Comparison of ENCODE assay signal across 10 mouse cellular contexts in genomic region chr7:35988449-35989109, GRCm38 (mm10).
DNase-seq lines count a peak whose midpoint lies in the region; ATAC-seq and TF ChIP-seq lines count a peak whose summit lies in the region.
"Had no signal": no experiment of that assay in that cellular context is flagged by ENCODE, and none has a peak within 500 bp of the region (broad histone marks: within the 10 kb centered on the region; RNA-seq: fewer than 3 reads in every experiment).

No protein-coding gene starts in this region.

- H3K4me3 ChIP-seq in cerebellum, adult 2 months (replicated peaks; ENCODE audit: insufficient read depth, low read depth, low read length), result no peak overlapping the region
- H3K4me3 ChIP-seq: midbrain, embryonic 12.5 days had no signal

- no peaks in the 10 kb centered on the region for H3K27me3 ChIP-seq in cerebellum, adult 2 months (ENCODE audit: control insufficient read depth, insufficient read depth, low read length)
- H3K27me3 ChIP-seq: midbrain, embryonic 12.5 days had no signal

- 33% methylated on average over 13 of the region's 13 CpGs for WGBS in cerebellum, adult 2 months

- no peak for TF ChIP-seq POLR2A in cerebellum, adult 2 months (IDR thresholded peaks at IDR 0.05; ENCODE audit: borderline replicate concordance, insufficient read depth, low read length)

- no peak overlapping the region for H3K27ac ChIP-seq in cerebellum, adult 2 months (ENCODE audit: insufficient read depth, low read length)
- H3K27ac ChIP-seq: midbrain, embryonic 12.5 days had no signal

- H3K4me1 ChIP-seq in cerebellum, adult 2 months (ENCODE audit: control insufficient read depth, insufficient read depth, low read length), result no peaks in the 10 kb centered on the region
- H3K4me1 ChIP-seq: midbrain, embryonic 12.5 days had no signal

- TF ChIP-seq CTCF in cerebellum, adult 2 months (IDR thresholded peaks at IDR 0.05; ENCODE audit: borderline replicate concordance, insufficient read depth, low read depth, low read length), result no peak

- DNase-seq in cerebellum, postnatal 10 days, result peak; percentile 19 to 32
- no peak for DNase-seq in cerebellum, adult 2 months
- DNase-seq in layer of hippocampus, adult 11-12 months (ENCODE audit: low spot score), result peak; percentile 14
- no peak for DNase-seq in layer of hippocampus, adult 9-10 months (ENCODE audit: low spot score)
- DNase-seq in testis, postnatal 10 days (ENCODE audit: low spot score), result peak; percentile 41
- no peak for DNase-seq in testis, postnatal 14 days (ENCODE audit: low spot score)
- no peak for DNase-seq in frontal cortex, postnatal 25 days (ENCODE audit: low spot score in 2 of 2)
- DNase-seq: adrenal gland, postnatal 10 days had no signal

- no peak for ATAC-seq in granulocyte monocyte progenitor cell, adult 5-6 weeks (replicated peaks; ENCODE audit: poor library complexity, severe bottlenecking)

Comparison
In these comparisons a context has a peak if more than half of its experiments do, and no peak if none do; other contexts are left out.
1. DNase-seq: peak in cerebellum, postnatal 10 days (2 of 2), layer of hippocampus, adult 11-12 months (single experiment) and testis, postnatal 10 days (single experiment); none in cerebellum, adult 2 months (0 of 2), layer of hippocampus, adult 9-10 months (single experiment), testis, postnatal 14 days (single experiment) and frontal cortex, postnatal 25 days (0 of 2).